Mouse (Mus musculus) liver, embryonic 14.5 days (tissue): ENCODE measurements around the gene Mrps12. TPM values are rescaled to one million over a fixed set of nuclear protein-coding genes. Genes with fewer than 3 reads are reported as not detected.

Experiments
- ATAC-seq: fragments of 200-750 bp; cut with Nextera tagmentation; 2 replicates; pipeline ENCODE4 v1.8.0; 2017; ENCODE audit warnings: moderate number of reproducible peaks, mild to moderate bottlenecking, moderate library complexity; ENCODE audit not compliant: insufficient read depth
- DNase-seq, 3 experiments: peaks; one replicate each; pipeline ENCODE4 v3.0.0-alpha.2; 2012 to 2013; ENCODE audit warnings: low read depth in 3 of 3, low spot score in 3 of 3
- H3K27ac ChIP-seq: fragments of 300-500 bp; sonication (generic); 2 replicates; pipeline ENCODE4 v1.5.1; 2014; ENCODE audit warnings: moderate library complexity, mild to moderate bottlenecking, control low read depth, inconsistent platforms
- H3K27me3 ChIP-seq: fragments of 300-500 bp; sonication (generic); 2 replicates; pipeline ENCODE4 v1.6.1; 2014; ENCODE audit warnings: mild to moderate bottlenecking, low read length, moderate library complexity; ENCODE audit not compliant: control insufficient read depth, insufficient read depth
- H3K36me3 ChIP-seq: fragments of 300-500 bp; sonication (generic); replicated peaks from 2 replicates; pipeline ENCODE4 v1.6.1; 2014; ENCODE audit warnings: low read depth; ENCODE audit not compliant: control insufficient read depth, insufficient read depth
- H3K4me1 ChIP-seq, 2 experiments: fragments of 200-500 bp in 1 of 2; fragments of 300-500 bp in 1 of 2; sonication (generic) in 1 of 2; replicated peaks; 2 replicates each; pipeline ENCODE4 v1.6.1; 2012 to 2014; ENCODE audit warnings: antibody characterized with exemption in 1 of 2, inconsistent platforms in 1 of 2, low read length in 1 of 2; ENCODE audit not compliant: control insufficient read depth in 2 of 2, insufficient read depth in 2 of 2
- H3K4me2 ChIP-seq: fragments of 300-500 bp; sonication (generic); 2 replicates; pipeline ENCODE4 v1.6.1; 2014; ENCODE audit warnings: low read depth, mild to moderate bottlenecking, control low read depth, moderate library complexity
- H3K4me3 ChIP-seq, 2 experiments: fragments of 200-500 bp in 1 of 2; fragments of 300-500 bp in 1 of 2; sonication (generic) in 1 of 2; 2 replicates each; pipeline ENCODE4 v1.5.1; 2012 to 2014; ENCODE audit warnings: low read depth in 2 of 2, low read length in 2 of 2, mild to moderate bottlenecking in 2 of 2, control low read depth in 1 of 2, inconsistent platforms in 1 of 2, moderate library complexity in 1 of 2; ENCODE audit not compliant: insufficient read depth in 1 of 2
- H3K9ac ChIP-seq: fragments of 300-500 bp; sonication (generic); replicated peaks from 2 replicates; pipeline ENCODE4 v1.6.1; 2014; ENCODE audit warnings: mild to moderate bottlenecking, control low read depth, moderate library complexity
- H3K9me3 ChIP-seq: fragments of 300-500 bp; sonication (generic); 2 replicates; pipeline ENCODE4 v1.6.1; 2016; ENCODE audit warnings: low read length, mixed read lengths; ENCODE audit not compliant: control insufficient read depth
- CTCF ChIP-seq: IDR thresholded peaks from 2 replicates; pipeline ENCODE4 v1.5.1; 2016; ENCODE audit warnings: antibody characterized with exemption, low read depth, control low read depth
- EP300 ChIP-seq: IDR thresholded peaks from 2 replicates; pipeline ENCODE4 v1.6.1; 2016; ENCODE audit warnings: antibody characterized with exemption, low read depth
- WGBS: fragments of 180-500 bp; shearing (Covaris S2); extraction: QIAGEN DNeasy Blood & Tissue Kit; methylation state at CpG from one replicate; pipeline ENCODE4 v1.1.7; 2014; ENCODE audit not compliant: insufficient replicate concordance; 5-methylcytosine and 5-hydroxymethylcytosine counted together
- polyA plus RNA-seq, 2 experiments: library from polyadenylated mRNA; depleted of rRNA in 1 of 2; stranded (reverse) in 1 of 2; unstranded in 1 of 2; fragments of >200 nt; fragmentation: Nextera tagmentation in 1 of 2; extraction: Ambion mirVana in 1 of 2; gene quantifications; 2 replicates each; pipeline versions ENCODE4 v1.2.1 to v1.2.3; 2012 to 2014

Mrps12 gene
- polyA plus RNA-seq, 2 experiments, result 46.2 to 82.5 TPM

DNA sequence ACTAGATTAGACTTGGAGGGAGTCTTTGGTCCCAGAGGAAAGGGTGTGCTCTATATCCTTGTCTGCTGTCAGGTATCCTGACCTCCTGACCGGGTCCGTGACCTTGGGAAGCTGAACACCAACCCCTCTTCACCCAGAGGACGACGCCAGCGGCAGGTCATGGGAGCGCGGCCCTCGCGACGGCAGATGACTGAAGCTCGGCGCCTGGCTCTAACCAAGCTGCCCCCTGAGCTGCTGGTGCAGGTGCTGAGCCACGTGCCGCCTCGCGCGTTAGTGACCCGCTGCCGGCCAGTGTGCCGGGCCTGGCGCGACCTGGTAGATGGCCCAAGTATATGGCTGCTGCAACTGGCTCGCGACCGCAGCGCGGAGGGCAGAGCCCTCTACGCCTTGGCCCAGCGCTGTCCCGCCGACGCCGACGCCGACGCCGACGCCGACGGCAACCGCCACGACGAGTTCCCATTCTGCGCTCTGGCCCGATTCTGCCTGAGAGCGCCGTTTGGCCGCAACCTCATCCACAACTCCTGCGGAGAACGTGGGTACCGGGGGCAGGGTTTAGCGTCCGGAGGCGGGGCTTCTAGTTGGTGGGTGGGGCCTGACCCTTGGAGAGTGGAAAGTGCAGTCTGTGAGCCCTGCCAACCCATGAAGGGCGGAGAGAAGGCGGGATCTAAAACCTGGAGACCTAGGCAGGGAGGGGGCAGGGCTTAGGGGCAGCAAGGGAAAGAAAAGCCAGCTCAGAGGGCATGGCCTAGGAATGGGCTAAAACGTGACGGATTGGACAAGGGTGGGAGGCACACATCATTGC, 9.1 kb downstream of the Mrps12 start:
- WGBS, result 6% methylated on average over 58 of the region's 58 CpGs
- Histone ChIP-seq H3K9ac (no peak overlapping the region), H3K4me3 (peak overlapping the region; percentile 37 to 38), H3K4me1 (peaks cover 0 to 9% of the 10 kb centered on the region in 2 experiments; a peak in 3 of 4 replicates), H3K4me2 (peak overlapping the region; percentile 64), H3K36me3 (no peaks in the 10 kb centered on the region), H3K9me3 (peaks cover 3% of the 10 kb centered on the region), H3K27ac (no peak overlapping the region), H3K27me3 (no peaks in the 10 kb centered on the region)
- peak; percentile 84 for ATAC-seq
- DNase-seq, result peak; percentile 68 to 74 (median 73)
- no peak for TF ChIP-seq EP300
- no peak for TF ChIP-seq CTCF

DNA sequence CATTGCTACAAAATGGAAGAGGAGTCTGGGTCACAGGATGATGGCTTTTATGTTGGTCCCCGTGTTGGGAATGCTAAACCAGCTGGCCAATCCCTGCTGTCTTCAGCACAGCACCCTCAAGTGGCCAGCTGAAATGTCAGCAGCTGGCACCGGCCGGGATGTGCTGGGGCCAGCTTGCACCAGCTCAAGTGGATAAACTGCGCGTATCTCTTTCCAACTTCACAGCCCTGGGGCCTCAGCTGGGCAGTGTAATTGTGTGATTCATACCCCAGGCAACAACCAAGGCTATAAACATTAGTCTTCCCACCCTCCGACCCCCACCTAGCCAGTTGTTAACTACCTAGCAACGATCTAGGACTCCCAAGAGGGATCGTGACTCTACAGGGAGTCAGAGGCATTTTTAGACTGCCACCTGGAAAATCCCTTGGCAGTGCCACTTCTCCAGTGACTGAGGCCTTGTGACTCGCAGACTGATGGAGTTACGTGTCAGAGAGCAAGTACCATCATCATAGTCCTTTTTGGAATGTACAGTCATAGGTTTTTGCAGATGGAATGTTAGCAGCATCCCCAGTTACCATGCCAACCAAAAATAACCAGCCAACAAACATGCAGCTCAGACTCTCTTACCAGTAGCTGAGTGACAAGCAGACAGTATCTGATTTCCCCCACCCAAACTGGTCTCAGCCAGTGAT, 13.8 kb downstream of the Mrps12 start:
- Histone ChIP-seq H3K4me2 (no peak overlapping the region), H3K27me3 (no peaks in the 10 kb centered on the region), H3K9me3 (peaks cover 3% of the 10 kb centered on the region), H3K27ac (no peak overlapping the region), H3K9ac (no peak overlapping the region), H3K4me3 (no peak overlapping the region), H3K36me3 (no peaks in the 10 kb centered on the region), H3K4me1 (peaks cover 0 to 4% of the 10 kb centered on the region in 2 experiments; a peak in 3 of 4 replicates)
- DNase-seq, result no peak
- peak; percentile 29 for TF ChIP-seq CTCF
- TF ChIP-seq EP300, result no peak
- 52% methylated on average over 10 of the region's 10 CpGs for WGBS
- no peak for ATAC-seq

DNA sequence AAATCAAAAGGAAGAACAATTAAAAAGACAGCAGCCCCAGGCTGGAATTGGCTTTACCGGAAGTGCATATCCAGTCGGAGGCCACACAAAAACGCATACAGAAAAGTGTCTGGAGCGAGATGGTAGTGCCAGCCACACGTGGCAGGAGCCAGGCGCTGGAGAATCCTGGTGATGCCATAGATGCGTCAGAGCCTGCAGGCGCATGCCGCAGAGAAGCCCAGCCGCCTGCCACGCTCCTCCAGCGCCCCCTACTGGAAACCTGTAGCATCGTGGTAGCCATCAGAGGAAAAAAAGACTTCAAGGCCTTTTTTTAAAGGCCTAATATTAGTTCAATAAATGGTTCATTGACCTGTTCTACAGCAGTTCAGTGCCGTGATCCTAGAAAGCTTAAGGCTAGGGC, 15.0 kb downstream of the Mrps12 start:
- Histone ChIP-seq H3K36me3 (no peaks in the 10 kb centered on the region), H3K4me2 (no peak overlapping the region; the same call in 1 of the 2 replicates), H3K4me3 (no peak overlapping the region), H3K27me3 (no peaks in the 10 kb centered on the region), H3K4me1 (no peaks in the 10 kb centered on the region), H3K27ac (no peak overlapping the region), H3K9ac (no peak overlapping the region), H3K9me3 (peaks cover 2% of the 10 kb centered on the region)
- peak in 1 of 3 experiments; percentile 39 for DNase-seq
- TF ChIP-seq CTCF (peak; percentile 87), EP300 (no peak)
- 9% methylated on average over 14 of the region's 14 CpGs for WGBS
- no peak for ATAC-seq

DNA sequence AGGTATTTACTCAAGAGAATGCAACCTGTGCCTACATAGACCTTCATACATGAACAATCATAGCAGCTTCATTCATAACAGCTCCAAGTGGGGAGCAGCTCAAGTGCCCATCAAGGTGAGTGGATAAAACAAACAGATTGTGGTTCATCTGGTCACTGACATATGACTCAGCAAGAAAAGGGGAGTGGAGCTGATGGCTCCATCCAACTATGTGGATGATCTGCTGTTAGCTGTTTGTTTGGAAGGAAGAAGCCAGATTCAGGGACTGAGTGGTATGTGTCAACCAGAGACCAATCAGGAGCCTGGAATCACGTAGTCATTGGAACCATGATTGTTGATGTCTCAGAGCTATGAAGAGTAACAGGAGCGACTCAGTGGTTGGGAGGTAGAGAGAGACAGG, 17.0 kb downstream of the Mrps12 start:
- no peak for DNase-seq
- Histone ChIP-seq H3K4me2 (no peak overlapping the region), H3K9ac (no peak overlapping the region), H3K4me3 (no peak overlapping the region), H3K27me3 (no peaks in the 10 kb centered on the region), H3K9me3 (no peaks in the 10 kb centered on the region), H3K27ac (no peak overlapping the region), H3K4me1 (no peaks in the 10 kb centered on the region), H3K36me3 (no peaks in the 10 kb centered on the region)
- TF ChIP-seq EP300, result no peak
- no peak for TF ChIP-seq CTCF
- WGBS, result 76% methylated on average over 2 of the region's 2 CpGs
- no peak for ATAC-seq

DNA sequence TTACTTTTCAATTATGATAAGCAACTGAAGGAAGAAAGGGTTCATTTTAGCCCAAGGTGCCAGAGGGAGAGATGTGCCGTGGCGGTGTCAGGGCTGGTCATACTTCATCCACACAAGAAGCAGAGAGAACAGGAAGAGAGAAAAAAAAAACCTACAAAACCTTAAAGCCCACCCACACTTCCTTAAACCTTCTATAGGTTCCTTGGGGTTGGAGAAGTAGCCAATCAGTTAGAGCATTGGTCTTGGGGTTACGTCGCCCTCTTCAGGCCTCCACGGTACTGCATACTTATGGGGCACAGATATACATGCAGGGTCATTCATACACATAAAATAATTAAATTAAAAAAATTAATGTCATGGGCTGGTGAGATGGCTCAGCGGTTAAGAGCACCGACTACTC, 19.5 kb downstream of the Mrps12 start:
- no peak overlapping the region for H3K4me3 ChIP-seq
- H3K9me3 ChIP-seq, result no peaks in the 10 kb centered on the region
- H3K9ac ChIP-seq, result no peak overlapping the region
- DNase-seq, result no peak
- WGBS, result 81% methylated on average over 7 of the region's 7 CpGs
- ATAC-seq, result no peak
- no peaks in the 10 kb centered on the region for H3K27me3 ChIP-seq
- H3K36me3 ChIP-seq, result no peaks in the 10 kb centered on the region
- no peak for TF ChIP-seq EP300
- peak; percentile 43; the same call in 1 of the 2 replicates for TF ChIP-seq CTCF
- H3K4me2 ChIP-seq, result no peak overlapping the region
- no peak overlapping the region for H3K27ac ChIP-seq
- no peaks in the 10 kb centered on the region for H3K4me1 ChIP-seq
